Mouse (Mus musculus): ENCODE data around the gene Mustn1. TPM values are rescaled to one million over a fixed set of nuclear protein-coding genes. Genes with fewer than 3 reads are reported as not detected.

The Mustn1 gene
- polyA plus RNA-seq, 1 experiment: 8.2 TPM

- no peak overlapping the region for H3K4me3 ChIP-seq (ENCODE audit: insufficient read depth, low read depth, low read length)
- no peak overlapping the region for H3K27ac ChIP-seq (ENCODE audit: insufficient read depth, low read depth, low read length)
- no peaks in the 10 kb centered on the region for H3K4me1 ChIP-seq (ENCODE audit: control insufficient read depth, insufficient read depth, low read length)
- 70% methylated on average over 4 of the region's 4 CpGs for WGBS
- TF ChIP-seq CTCF (conservative IDR thresholded peaks at IDR 0.05; ENCODE audit: insufficient read depth, insufficient read length, low read depth, low read length) (peak; percentile 70), POLR2A (IDR thresholded peaks at IDR 0.05; ENCODE audit: low read depth, low read length) (no peak)
- H3K36me3 ChIP-seq (ENCODE audit: control insufficient read depth, insufficient read depth, low read length): no peaks in the 10 kb centered on the region
- peak; percentile 52 for DNase-seq
- no peaks in the 10 kb centered on the region for H3K27me3 ChIP-seq (replicated peaks; ENCODE audit: control insufficient read depth, insufficient read depth, low read length)
These were observed 21.0 kb upstream of the Mustn1 start for GRCm38 (mm10) chr14:30857990-30858389.

GRCm38 (mm10) chr14:30861421-30862125 is 17.4 kb upstream of the Mustn1 start:
- Histone ChIP-seq H3K27ac (ENCODE audit: insufficient read depth, low read depth, low read length) (no peak overlapping the region), H3K4me3 (ENCODE audit: insufficient read depth, low read depth, low read length) (no peak overlapping the region), H3K27me3 (replicated peaks; ENCODE audit: control insufficient read depth, insufficient read depth, low read length) (no peaks in the 10 kb centered on the region), H3K36me3 (ENCODE audit: control insufficient read depth, insufficient read depth, low read length) (no peaks in the 10 kb centered on the region), H3K4me1 (ENCODE audit: control insufficient read depth, insufficient read depth, low read length) (no peaks in the 10 kb centered on the region)
- 53% methylated on average over 16 of the region's 16 CpGs for WGBS
- DNase-seq: peak; percentile 45
- TF ChIP-seq CTCF (conservative IDR thresholded peaks at IDR 0.05; ENCODE audit: insufficient read depth, insufficient read length, low read depth, low read length) (no peak), POLR2A (IDR thresholded peaks at IDR 0.05; ENCODE audit: low read depth, low read length) (no peak)

- H3K36me3 ChIP-seq (ENCODE audit: control insufficient read depth, insufficient read depth, low read length): no peaks in the 10 kb centered on the region
- TF ChIP-seq CTCF (conservative IDR thresholded peaks at IDR 0.05; ENCODE audit: insufficient read depth, insufficient read length, low read depth, low read length): no peak
- no peak for TF ChIP-seq POLR2A (IDR thresholded peaks at IDR 0.05; ENCODE audit: low read depth, low read length)
- no peak overlapping the region for H3K27ac ChIP-seq (ENCODE audit: insufficient read depth, low read depth, low read length)
- no peak overlapping the region for H3K4me3 ChIP-seq (ENCODE audit: insufficient read depth, low read depth, low read length)
- no peaks in the 10 kb centered on the region for H3K4me1 ChIP-seq (ENCODE audit: control insufficient read depth, insufficient read depth, low read length)
- no peaks in the 10 kb centered on the region for H3K27me3 ChIP-seq (replicated peaks; ENCODE audit: control insufficient read depth, insufficient read depth, low read length)
- no peak for DNase-seq
- 81% methylated on average over 9 of the region's 9 CpGs for WGBS
These were observed 16.6 kb upstream of the Mustn1 start for GRCm38 (mm10) chr14:30862368-30862767.

GRCm38 (mm10) chr14:30865311-30865710 is 13.7 kb upstream of the Mustn1 start:
- Histone ChIP-seq H3K27ac (ENCODE audit: insufficient read depth, low read depth, low read length) (no peak overlapping the region), H3K4me3 (ENCODE audit: insufficient read depth, low read depth, low read length) (no peak overlapping the region), H3K27me3 (replicated peaks; ENCODE audit: control insufficient read depth, insufficient read depth, low read length) (no peaks in the 10 kb centered on the region), H3K36me3 (ENCODE audit: control insufficient read depth, insufficient read depth, low read length) (no peaks in the 10 kb centered on the region), H3K4me1 (ENCODE audit: control insufficient read depth, insufficient read depth, low read length) (no peaks in the 10 kb centered on the region)
- DNase-seq: no peak
- TF ChIP-seq CTCF (conservative IDR thresholded peaks at IDR 0.05; ENCODE audit: insufficient read depth, insufficient read length, low read depth, low read length): peak; percentile 66
- no peak for TF ChIP-seq POLR2A (IDR thresholded peaks at IDR 0.05; ENCODE audit: low read depth, low read length)
- WGBS: 69% methylated on average over 3 of the region's 3 CpGs

- H3K27ac ChIP-seq (ENCODE audit: insufficient read depth, low read depth, low read length): no peak overlapping the region
- WGBS: 24% methylated on average over 5 of the region's 5 CpGs
- TF ChIP-seq CTCF (conservative IDR thresholded peaks at IDR 0.05; ENCODE audit: insufficient read depth, insufficient read length, low read depth, low read length) (peak; percentile 97), POLR2A (IDR thresholded peaks at IDR 0.05; ENCODE audit: low read depth, low read length) (no peak)
- no peaks in the 10 kb centered on the region for H3K27me3 ChIP-seq (replicated peaks; ENCODE audit: control insufficient read depth, insufficient read depth, low read length)
- no peaks in the 10 kb centered on the region for H3K4me1 ChIP-seq (ENCODE audit: control insufficient read depth, insufficient read depth, low read length)
- H3K4me3 ChIP-seq (ENCODE audit: insufficient read depth, low read depth, low read length): no peak overlapping the region
- H3K36me3 ChIP-seq (ENCODE audit: control insufficient read depth, insufficient read depth, low read length): no peaks in the 10 kb centered on the region
- peak; percentile 78 for DNase-seq
These were observed 12.0 kb upstream of the Mustn1 start for GRCm38 (mm10) chr14:30867042-30867441.

DNA sequence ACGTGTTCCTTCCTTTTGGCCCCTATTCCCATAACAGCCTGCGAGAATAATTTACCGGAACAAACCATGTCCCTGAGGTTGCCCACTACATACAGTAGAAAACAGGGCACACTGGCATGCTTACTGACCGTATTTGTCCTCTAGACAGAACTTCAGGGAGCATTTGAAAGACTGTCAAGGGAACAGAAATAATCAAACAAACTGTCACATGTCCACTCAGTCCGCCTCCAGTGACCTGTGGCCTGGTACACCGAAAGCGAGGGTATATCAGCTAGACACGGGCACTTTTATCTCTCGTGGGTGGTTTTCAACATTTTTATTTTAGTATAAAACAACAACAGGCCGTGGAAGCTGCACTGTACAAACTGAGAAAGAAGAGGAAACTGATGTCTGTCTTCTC is 10.2 kb upstream of the Mustn1 start:
- Histone ChIP-seq H3K27ac (ENCODE audit: insufficient read depth, low read depth, low read length) (no peak overlapping the region), H3K4me3 (ENCODE audit: insufficient read depth, low read depth, low read length) (no peak overlapping the region), H3K27me3 (replicated peaks; ENCODE audit: control insufficient read depth, insufficient read depth, low read length) (no peaks in the 10 kb centered on the region), H3K4me1 (ENCODE audit: control insufficient read depth, insufficient read depth, low read length) (no peaks in the 10 kb centered on the region), H3K36me3 (ENCODE audit: control insufficient read depth, insufficient read depth, low read length) (no peaks in the 10 kb centered on the region)
- TF ChIP-seq POLR2A (IDR thresholded peaks at IDR 0.05; ENCODE audit: low read depth, low read length) (no peak), CTCF (conservative IDR thresholded peaks at IDR 0.05; ENCODE audit: insufficient read depth, insufficient read length, low read depth, low read length) (no peak)
- WGBS: 89% methylated on average over 10 of the region's 10 CpGs
- no peak for DNase-seq

DNA sequence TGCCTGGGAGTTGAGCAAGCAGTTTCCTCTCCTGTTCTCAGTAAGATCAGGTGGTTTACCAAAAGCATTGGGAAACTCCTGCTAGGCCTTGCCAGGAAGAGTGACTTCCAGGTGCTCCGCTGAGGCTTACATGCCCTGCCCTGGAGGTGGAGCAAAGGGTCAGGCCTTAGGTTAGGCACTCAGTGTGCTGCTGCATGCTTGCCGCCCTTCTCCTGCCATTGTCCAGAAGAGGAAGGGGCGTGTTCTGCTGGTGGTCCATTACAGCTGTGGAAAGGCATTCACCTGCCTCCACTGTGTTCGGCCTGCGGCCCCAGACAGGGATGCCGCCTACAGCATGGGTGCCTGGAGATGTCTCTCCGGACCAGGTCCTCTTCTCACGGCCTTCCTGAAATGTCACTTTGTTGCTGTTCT is 9.6 kb upstream of the Mustn1 start:
- no peaks in the 10 kb centered on the region for H3K4me1 ChIP-seq (ENCODE audit: control insufficient read depth, insufficient read depth, low read length)
- no peak for DNase-seq
- TF ChIP-seq POLR2A (IDR thresholded peaks at IDR 0.05; ENCODE audit: low read depth, low read length): no peak
- TF ChIP-seq CTCF (conservative IDR thresholded peaks at IDR 0.05; ENCODE audit: insufficient read depth, insufficient read length, low read depth, low read length): no peak
- H3K4me3 ChIP-seq (ENCODE audit: insufficient read depth, low read depth, low read length): no peak overlapping the region
- H3K36me3 ChIP-seq (ENCODE audit: control insufficient read depth, insufficient read depth, low read length): no peaks in the 10 kb centered on the region
- H3K27ac ChIP-seq (ENCODE audit: insufficient read depth, low read depth, low read length): no peak overlapping the region
- WGBS: 90% methylated on average over 8 of the region's 8 CpGs
- no peaks in the 10 kb centered on the region for H3K27me3 ChIP-seq (replicated peaks; ENCODE audit: control insufficient read depth, insufficient read depth, low read length)

All from kidney, adult 2 months (tissue).